ENCODE assay signal across 9 mouse cellular contexts in genomic region chr6:113822417-113822816, GRCm38 (mm10).
DNase-seq lines count a peak whose midpoint lies in the region; ATAC-seq lines count a peak whose summit lies in the region.
"Had no signal": no experiment of that assay in that cellular context is flagged by ENCODE, and none has a peak within 500 bp of the region (broad histone marks: within the 10 kb centered on the region; RNA-seq: fewer than 3 reads in every experiment).

No protein-coding gene starts in this region.

- no peak for ATAC-seq in liver, embryonic 12.5 days

- H3K4me1 ChIP-seq in liver, embryonic 12.5 days = no peaks in the 10 kb centered on the region
- H3K4me1 ChIP-seq: lung, embryonic 15.5 days had no signal

- H3K36me3 ChIP-seq in liver, embryonic 12.5 days = no peaks in the 10 kb centered on the region
- H3K36me3 ChIP-seq: lung, embryonic 15.5 days had no signal

- H3K27me3 ChIP-seq in liver, embryonic 12.5 days (replicated peaks) = no peaks in the 10 kb centered on the region
- H3K27me3 ChIP-seq: lung, embryonic 15.5 days had no signal

- peak; percentile 60 for DNase-seq in liver
- peak; percentile 67 for DNase-seq in adrenal gland, postnatal 14 days
- peak; percentile 34 for DNase-seq in embryo, embryonic 11 days
- peak; percentile 43 to 79 for DNase-seq in layer of hippocampus, adult 18-20 months (ENCODE audit: low spot score in 2 of 2)
- peak; percentile 39 for DNase-seq in lung, postnatal 14 days
- peak; percentile 22 to 60 for DNase-seq in spleen, postnatal 10 days (ENCODE audit: low spot score in 2 of 2)
- no peak for DNase-seq in gastrocnemius, adult 8-10 months (ENCODE audit: low spot score in 2 of 2)

- H3K4me3 ChIP-seq in liver, embryonic 12.5 days = no peak overlapping the region
- H3K4me3 ChIP-seq: lung, embryonic 15.5 days had no signal

- H3K27ac ChIP-seq in liver, embryonic 12.5 days = no peak overlapping the region
- H3K27ac ChIP-seq: lung, embryonic 15.5 days had no signal

- no peak overlapping the region for H3K9ac ChIP-seq in liver, embryonic 12.5 days
- H3K9ac ChIP-seq: lung, embryonic 15.5 days had no signal

- WGBS in liver, embryonic 12.5 days (ENCODE audit: insufficient replicate concordance) = 23% methylated on average over 7 of the region's 7 CpGs

- H3K4me2 ChIP-seq in liver, embryonic 12.5 days = no peak overlapping the region
- H3K4me2 ChIP-seq: lung, embryonic 15.5 days had no signal

- no peaks in the 10 kb centered on the region for H3K9me3 ChIP-seq in liver, embryonic 12.5 days (replicated peaks)
- H3K9me3 ChIP-seq: lung, embryonic 15.5 days had no signal

Comparison
In these comparisons a context has a peak if more than half of its experiments do, and no peak if none do; other contexts are left out.
1. DNase-seq: peak in liver (single experiment), adrenal gland, postnatal 14 days (single experiment), embryo, embryonic 11 days (single experiment), layer of hippocampus, adult 18-20 months (2 of 2), lung, postnatal 14 days (single experiment) and spleen, postnatal 10 days (2 of 2); none in gastrocnemius, adult 8-10 months (0 of 2).